Mouse (Mus musculus) kidney, adult 2 months (tissue): ENCODE measurements around the gene Zdhhc12. TPM values are rescaled to one million over a fixed set of nuclear protein-coding genes. Genes with fewer than 3 reads are reported as not detected.

Source experiments
- DNase-seq: peaks from one replicate; pipeline ENCODE4 v3.0.0; 2021
- H3K27ac ChIP-seq: fragments of 200-500 bp; 2 replicates; pipeline ENCODE4 v1.5.1; 2012; ENCODE audit warnings: low read depth, low read length, control low read depth, inconsistent platforms; ENCODE audit not compliant: insufficient read depth
- H3K27me3 ChIP-seq: fragments of 200-500 bp; replicated peaks from 2 replicates; pipeline ENCODE4 v1.6.1; 2012; ENCODE audit warnings: mild to moderate bottlenecking, moderate library complexity, low read length, inconsistent platforms; ENCODE audit not compliant: control insufficient read depth, insufficient read depth
- H3K36me3 ChIP-seq: fragments of 200-500 bp; 2 replicates; pipeline ENCODE4 v1.6.1; 2012; ENCODE audit warnings: mild to moderate bottlenecking, moderate library complexity, low read length, inconsistent platforms; ENCODE audit not compliant: control insufficient read depth, insufficient read depth
- H3K4me1 ChIP-seq: fragments of 200-500 bp; 2 replicates; pipeline ENCODE4 v1.6.1; 2011; ENCODE audit warnings: low read length; ENCODE audit not compliant: control insufficient read depth, insufficient read depth
- H3K4me3 ChIP-seq: fragments of 200-500 bp; 2 replicates; pipeline ENCODE4 v1.5.1; 2011; ENCODE audit warnings: mild to moderate bottlenecking, low read depth, low read length, control low read depth; ENCODE audit not compliant: insufficient read depth
- CTCF ChIP-seq: fragments of 200-500 bp; conservative IDR thresholded peaks from 2 replicates; pipeline ENCODE4 v1.5.1; 2011; ENCODE audit warnings: low read depth, mild to moderate bottlenecking, control low read depth, low read length, moderate library complexity, mixed read lengths; ENCODE audit not compliant: insufficient read depth, insufficient read length
- POLR2A ChIP-seq: fragments of 200-500 bp; IDR thresholded peaks from one replicate; pipeline ENCODE4 v1.6.1; 2011; ENCODE audit warnings: low read depth, low read length, control low read depth
- WGBS: fragments of 180-500 bp; shearing (Covaris S2); methylation state at CpG from one replicate; pipeline ENCODE4 v1.1.7; 2018; 5-methylcytosine and 5-hydroxymethylcytosine counted together
- polyA plus RNA-seq: library from polyadenylated mRNA; depleted of rRNA; stranded (reverse); fragments of >200 nt; gene quantifications from 2 replicates; pipeline ENCODE4 v1.2.3, GENCODE M21; 2012

Zdhhc12 gene
- polyA plus RNA-seq, 1 experiment: 49.0 TPM

DNA sequence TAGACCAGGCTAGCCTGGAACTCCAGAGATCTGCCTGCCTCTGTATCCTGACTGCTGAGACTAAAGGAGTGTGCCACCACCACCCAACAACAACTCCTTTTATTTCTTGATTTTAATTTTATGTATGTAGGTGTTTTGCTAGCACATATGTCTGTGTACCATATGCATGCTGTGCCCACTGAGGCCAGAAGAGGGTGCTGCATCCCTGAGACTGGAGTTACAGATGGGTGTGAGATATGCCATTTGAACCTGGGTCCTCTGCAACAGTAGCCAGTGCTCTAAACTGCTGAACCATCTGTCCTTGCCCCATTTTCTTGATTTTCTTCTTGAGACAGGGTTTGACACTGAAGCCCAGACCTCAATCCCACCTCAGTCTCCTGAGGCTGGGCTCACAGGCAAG lies 12.9 kb upstream of the Zdhhc12 start:
- DNase-seq: peak; percentile 62
- Histone ChIP-seq H3K4me1 (no peaks in the 10 kb centered on the region), H3K27ac (no peak overlapping the region), H3K36me3 (no peaks in the 10 kb centered on the region), H3K27me3 (no peaks in the 10 kb centered on the region), H3K4me3 (no peak overlapping the region)
- peak; percentile 84 for TF ChIP-seq CTCF
- TF ChIP-seq POLR2A: no peak

DNA sequence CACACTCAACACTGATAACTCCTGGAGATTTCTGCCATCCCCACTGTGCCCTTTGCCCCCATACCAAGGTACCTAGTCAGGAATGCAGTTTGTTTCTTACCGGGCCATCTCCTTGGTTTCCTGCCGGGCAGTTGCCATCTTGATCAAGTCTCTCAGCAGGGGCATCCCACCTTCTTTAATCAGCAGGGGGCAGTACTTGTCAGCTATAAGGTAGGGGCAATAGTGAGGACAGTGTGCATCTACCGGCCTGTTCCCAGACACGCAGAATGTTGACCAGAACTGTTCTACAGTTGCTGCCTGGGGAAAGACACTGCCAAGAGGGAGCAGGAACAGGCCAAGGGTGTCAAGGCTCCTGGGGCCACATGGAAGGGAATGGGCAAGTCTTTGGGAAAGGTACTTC lies 6.8 kb upstream of the Zdhhc12 start:
- 33% methylated on average over 4 of the region's 4 CpGs for WGBS
- no peak overlapping the region for H3K4me3 ChIP-seq
- DNase-seq: no peak
- H3K27ac ChIP-seq: no peak overlapping the region
- H3K27me3 ChIP-seq: no peaks in the 10 kb centered on the region
- no peaks in the 10 kb centered on the region for H3K36me3 ChIP-seq
- no peaks in the 10 kb centered on the region for H3K4me1 ChIP-seq
- TF ChIP-seq POLR2A (no peak), CTCF (no peak; the same call in 1 of the 2 replicates)

DNA sequence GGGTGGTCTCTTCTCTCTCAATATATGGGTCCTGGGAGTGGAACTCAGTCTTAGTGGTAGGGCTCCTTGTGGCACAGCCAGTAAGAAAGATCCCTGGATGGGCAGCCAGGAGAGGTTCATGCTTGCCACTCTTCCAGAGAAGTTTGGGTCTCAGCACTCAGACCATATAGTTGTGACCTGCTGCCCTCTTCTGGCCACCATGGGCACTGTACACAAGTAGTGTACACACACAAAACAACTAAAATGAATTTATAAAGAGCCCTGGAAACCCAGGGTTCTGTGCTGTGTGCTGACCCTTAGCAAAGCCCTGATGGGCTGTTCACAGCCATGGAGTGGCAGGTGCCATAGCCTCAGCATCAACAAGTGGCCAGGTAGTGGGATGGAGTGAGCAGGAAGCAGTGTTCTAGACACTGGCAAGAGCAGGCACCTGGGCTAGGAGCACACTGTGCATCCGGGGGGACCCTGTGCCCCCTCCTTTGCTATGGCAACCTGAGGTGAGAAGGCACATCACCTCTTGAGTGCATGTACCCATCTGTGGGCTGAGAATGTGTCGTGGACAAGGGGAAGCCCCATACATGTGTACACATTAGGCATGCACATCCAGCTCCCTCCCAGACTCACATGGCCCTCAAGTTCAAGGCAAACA lies 2.6 kb upstream of the Zdhhc12 start:
- 80% methylated on average over 2 of the region's 2 CpGs for WGBS
- TF ChIP-seq CTCF (peak; percentile 84), POLR2A (no peak)
- Histone ChIP-seq H3K36me3 (no peaks in the 10 kb centered on the region), H3K4me3 (no peak overlapping the region), H3K27ac (no peak overlapping the region), H3K4me1 (no peaks in the 10 kb centered on the region), H3K27me3 (no peaks in the 10 kb centered on the region)
- DNase-seq: peak; percentile 71

DNA sequence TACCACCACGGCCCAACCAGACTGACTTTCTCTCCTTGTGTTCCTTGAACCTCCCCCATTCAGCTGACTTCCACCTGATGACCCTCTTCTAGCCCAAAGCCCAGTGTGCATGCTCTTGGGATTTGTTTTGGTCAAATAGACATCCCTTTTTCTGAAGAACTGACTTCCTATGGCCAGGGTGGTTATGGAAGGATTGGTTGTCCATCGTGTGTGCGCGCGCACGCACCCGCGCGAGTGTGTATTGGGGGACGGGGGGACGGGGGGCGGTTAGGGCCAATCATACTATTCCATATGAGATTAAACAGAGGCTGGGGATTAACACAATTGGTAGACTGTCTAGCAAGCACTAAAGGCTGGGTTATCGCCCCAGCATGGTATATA lies 750 bp upstream of the Zdhhc12 start:
- no peaks in the 10 kb centered on the region for H3K36me3 ChIP-seq
- no peaks in the 10 kb centered on the region for H3K27me3 ChIP-seq
- H3K27ac ChIP-seq: no peak overlapping the region
- no peak for DNase-seq
- TF ChIP-seq CTCF (no peak), POLR2A (no peak)
- H3K4me3 ChIP-seq: peak overlapping the region; percentile 81
- 2% methylated on average over 13 of the region's 13 CpGs for WGBS
- no peaks in the 10 kb centered on the region for H3K4me1 ChIP-seq

DNA sequence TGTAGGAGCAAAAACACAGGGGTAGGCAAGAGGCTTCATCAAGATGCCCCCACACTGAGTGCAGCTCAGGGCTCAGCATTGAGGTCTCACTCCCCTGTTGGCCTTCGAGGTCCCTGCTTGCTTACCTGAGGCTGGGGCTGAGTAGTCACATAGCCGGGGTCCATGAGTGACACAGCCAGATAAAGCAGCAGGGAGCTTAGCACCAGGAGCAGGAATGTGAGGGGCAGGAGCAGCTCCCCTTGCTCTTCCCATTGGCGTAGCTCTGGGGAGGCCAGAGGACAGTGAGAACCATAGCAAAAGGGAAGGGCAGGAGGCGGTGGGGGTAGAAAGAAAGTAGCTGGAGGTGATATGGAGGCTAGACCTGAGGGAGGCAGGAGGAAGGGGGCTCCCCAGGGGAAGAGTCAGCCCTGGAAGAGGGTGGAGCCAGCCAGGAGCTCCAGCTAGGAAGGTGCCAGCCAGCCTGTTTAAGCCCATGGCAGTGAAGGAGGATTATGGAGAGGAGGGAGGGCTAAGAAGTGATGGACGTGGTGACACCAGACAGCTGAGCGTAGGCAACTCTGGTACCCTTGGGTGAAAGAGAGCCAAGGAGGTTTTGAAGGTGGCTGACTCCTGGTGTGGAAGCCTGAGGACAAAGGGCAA lies 1.0 kb downstream of the Zdhhc12 start:
- no peak for DNase-seq
- Histone ChIP-seq H3K27me3 (no peaks in the 10 kb centered on the region), H3K36me3 (no peaks in the 10 kb centered on the region), H3K4me3 (no peak overlapping the region), H3K27ac (no peak overlapping the region), H3K4me1 (no peaks in the 10 kb centered on the region)
- 81% methylated on average over 6 of the region's 6 CpGs for WGBS
- no peak for TF ChIP-seq POLR2A
- TF ChIP-seq CTCF: no peak

DNA sequence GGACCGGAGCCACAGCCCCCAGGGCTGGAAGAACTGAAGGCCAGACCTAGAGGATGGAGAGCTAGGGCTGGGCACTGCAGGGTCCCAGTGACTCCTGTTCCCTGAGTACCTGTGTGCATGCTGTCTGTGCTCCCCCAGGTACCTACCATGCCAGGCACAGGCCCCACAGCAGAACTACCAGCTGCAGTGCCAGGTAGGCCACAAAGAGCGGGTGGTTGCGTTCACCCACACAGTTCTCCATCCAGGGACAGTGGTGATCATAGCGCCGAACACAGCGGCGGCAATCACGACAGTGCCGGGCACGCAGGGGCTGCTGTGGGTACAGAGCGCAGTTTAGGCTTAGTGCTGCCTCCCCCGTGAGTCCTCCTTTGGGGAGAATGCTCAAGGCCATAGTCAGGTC lies 1.9 kb downstream of the Zdhhc12 start:
- Histone ChIP-seq H3K27ac (no peak overlapping the region), H3K4me1 (no peaks in the 10 kb centered on the region), H3K27me3 (no peaks in the 10 kb centered on the region), H3K4me3 (no peak overlapping the region), H3K36me3 (no peaks in the 10 kb centered on the region)
- TF ChIP-seq CTCF (no peak), POLR2A (no peak)
- 94% methylated on average over 12 of the region's 12 CpGs for WGBS
- DNase-seq: no peak

DNA sequence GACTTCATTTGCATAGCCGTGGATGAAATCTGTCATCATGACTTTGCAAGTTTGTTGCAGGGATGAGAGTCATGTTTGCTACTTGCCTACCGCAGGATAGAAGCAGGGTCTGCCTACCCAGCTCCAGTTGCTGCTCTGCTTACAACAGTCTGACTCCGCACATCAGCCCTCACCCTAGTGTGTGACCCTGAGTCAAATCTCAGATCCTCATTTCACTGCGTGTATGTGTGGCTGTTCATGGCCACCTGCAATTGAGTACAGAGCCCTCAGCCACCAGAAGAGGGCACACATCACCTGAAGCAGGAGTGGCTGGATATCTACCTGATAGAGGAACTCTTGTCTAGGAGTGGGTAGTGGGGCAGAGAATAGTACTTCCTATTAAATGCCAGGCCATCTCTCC lies 6.1 kb downstream of the Zdhhc12 start:
- H3K27me3 ChIP-seq: no peaks in the 10 kb centered on the region
- no peak overlapping the region for H3K4me3 ChIP-seq
- no peak for DNase-seq
- H3K36me3 ChIP-seq: no peaks in the 10 kb centered on the region
- WGBS: 90% methylated on average over 4 of the region's 4 CpGs
- H3K27ac ChIP-seq: no peak overlapping the region
- TF ChIP-seq CTCF (0 out of 2 replicates have a peak, but pooled peaks have one; percentile 10), POLR2A (no peak)
- H3K4me1 ChIP-seq: no peaks in the 10 kb centered on the region
